In the genomic region with DNA sequence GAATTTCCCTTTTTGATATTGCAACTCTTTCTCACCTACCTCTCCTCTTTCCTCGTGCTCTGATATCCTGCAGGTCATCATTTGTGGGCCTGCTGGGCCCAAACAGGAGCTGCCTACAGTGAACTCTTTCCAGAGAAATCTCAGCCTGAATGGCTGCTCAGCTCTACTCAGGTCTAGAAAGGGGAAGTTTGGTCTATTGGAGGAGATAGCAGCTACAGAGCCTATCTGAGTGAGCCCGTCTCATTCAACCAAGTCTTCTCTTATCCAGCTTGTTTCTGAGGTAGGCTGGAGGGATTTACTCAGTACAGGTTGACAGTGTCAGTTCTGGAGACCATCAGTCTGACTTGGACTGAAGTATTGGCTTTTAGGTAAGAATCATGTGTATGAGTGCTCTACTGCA, we compare ENCODE assay signal across 26 mouse cellular contexts.
"Had no signal": no experiment of that assay in that cellular context is flagged by ENCODE, and none has a peak within 500 bp of the region (broad histone marks: within the 10 kb centered on the region; RNA-seq: fewer than 3 reads in every experiment).

No protein-coding gene starts in this region.

- ATAC-seq: hindbrain, embryonic 16.5 days; inflammation-experienced regulatory T-cells, adult 6 months; intestine, embryonic 15.5 days; intestine, postnatal 0 days had no signal

- H3K4me1 ChIP-seq: intestine, embryonic 15.5 days; limb, embryonic 15.5 days had no signal

- H3K27ac ChIP-seq: gastrocnemius, adult 2 months; heart, embryonic 10.5 days; hindbrain, embryonic 10.5 days; hindbrain, embryonic 12.5 days; hindbrain, embryonic 14.5 days; intestine, embryonic 15.5 days; layer of hippocampus, adult 2 months; left cerebral cortex, adult 2 months; limb, embryonic 13.5 days; limb, embryonic 15.5 days; liver, embryonic 13.5 days had no signal

- H3K9ac ChIP-seq: heart, embryonic 12.5 days; hindbrain, embryonic 12.5 days; hindbrain, embryonic 14.5 days; intestine, embryonic 15.5 days; limb, embryonic 13.5 days; limb, embryonic 15.5 days; liver, embryonic 13.5 days had no signal

- H3K4me3 ChIP-seq: gastrocnemius, adult 2 months; heart, embryonic 10.5 days; heart, embryonic 12.5 days; hindbrain, embryonic 10.5 days; hindbrain, embryonic 12.5 days; intestine, embryonic 15.5 days; layer of hippocampus, adult 2 months; left cerebral cortex, adult 2 months; limb, embryonic 13.5 days; limb, embryonic 15.5 days; liver, embryonic 13.5 days had no signal

- H3K9me3 ChIP-seq: heart, embryonic 10.5 days; intestine, embryonic 15.5 days; limb, embryonic 15.5 days; liver, embryonic 13.5 days had no signal

- DNase-seq: gastrocnemius, adult 2 months; gastrocnemius, postnatal 10 days; gastrocnemius, postnatal 25 days; heart, adult 18-20 months; heart, postnatal 10 days; heart, postnatal 4 days; kidney, adult 18-20 months; kidney, adult 8-10 months; kidney, postnatal 10 days; kidney, postnatal 25 days; kidney, postnatal 4 days; left cerebral cortex, postnatal 4 days; liver, embryonic 13.5 days had no signal

- H3K4me2 ChIP-seq: heart, embryonic 12.5 days; hindbrain, embryonic 12.5 days; hindbrain, embryonic 14.5 days; intestine, embryonic 15.5 days; limb, embryonic 13.5 days; limb, embryonic 15.5 days; liver, embryonic 13.5 days had no signal

- H3K27me3 ChIP-seq: heart, embryonic 12.5 days; hindbrain, embryonic 12.5 days; intestine, embryonic 15.5 days; limb, embryonic 13.5 days; limb, embryonic 15.5 days; liver, embryonic 13.5 days had no signal

- H3K36me3 ChIP-seq: heart, embryonic 10.5 days; heart, embryonic 12.5 days; hindbrain, embryonic 12.5 days; intestine, embryonic 15.5 days; limb, embryonic 13.5 days; limb, embryonic 15.5 days; liver, embryonic 13.5 days had no signal
